Mouse (Mus musculus): ENCODE results near the gene Usmg5. TPM values are rescaled to one million over a fixed set of nuclear protein-coding genes. Genes with fewer than 3 reads are reported as not detected.

Usmg5 gene
- total RNA-seq, 2 experiments from 2014 or later = 1,097 to 1,442 TPM

DNA sequence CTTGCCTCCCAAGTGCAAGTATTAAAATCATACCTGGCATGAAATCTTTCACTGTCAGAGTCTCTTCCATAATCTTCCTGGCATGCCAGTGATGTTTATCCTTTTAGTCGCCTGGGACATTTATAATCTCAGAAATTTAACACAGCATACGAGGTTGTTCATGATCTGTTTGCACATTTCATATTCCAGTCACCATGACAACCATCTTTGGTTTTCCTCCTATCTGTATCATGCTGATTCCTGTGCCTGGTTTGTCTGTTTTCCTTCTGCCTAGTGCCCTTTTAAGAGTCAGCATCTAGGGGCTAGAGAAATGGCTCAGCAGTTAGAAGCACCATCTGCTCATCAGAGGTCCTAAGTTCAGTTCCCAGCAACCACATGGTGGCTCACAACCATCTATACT is 28.2 kb upstream of the Usmg5 start:
- no peak for TF ChIP-seq CTCF (IDR thresholded peaks at IDR 0.05)
- intact Hi-C loops (cut with DNase I) = no loop called here
- Histone ChIP-seq H3K27ac (no peak overlapping the region), H3K4me3 (no peak overlapping the region)
- DNase-seq = no peak

DNA sequence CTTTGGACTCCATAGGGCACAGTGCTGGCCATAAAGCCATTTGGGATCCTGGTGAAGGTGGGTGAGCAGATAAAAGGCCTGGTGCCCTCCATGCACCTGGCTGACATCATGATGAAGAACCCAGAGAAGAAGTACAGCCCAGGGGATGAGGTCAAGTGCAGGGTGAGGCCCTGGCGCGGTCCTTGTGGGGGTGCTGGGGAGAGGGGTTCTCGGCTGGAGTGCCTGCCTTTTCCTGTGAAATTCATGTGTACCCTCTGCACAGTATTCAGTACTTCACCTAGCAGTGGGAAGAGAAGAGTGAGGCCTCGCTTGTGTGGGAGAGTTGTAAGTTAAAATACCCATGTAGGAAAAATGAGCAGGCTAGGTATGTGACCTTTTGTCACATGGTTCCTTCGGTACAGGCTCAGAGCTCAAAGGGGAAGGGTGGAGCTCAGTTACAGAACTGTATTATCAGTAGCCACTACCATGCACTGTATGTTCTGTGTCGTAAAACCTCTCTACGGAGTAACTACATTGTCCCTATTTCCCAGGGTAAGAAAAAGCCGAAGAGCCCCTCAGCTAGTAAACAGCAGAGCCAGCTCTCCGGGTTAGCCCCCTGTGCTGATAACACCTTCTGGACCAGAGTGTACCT is 14.3 kb upstream of the Usmg5 start:
- intact Hi-C loops (cut with DNase I) = no loop called here
- no peak overlapping the region for H3K4me3 ChIP-seq

GRCm38 (mm10) chr19:47101080-47101479 is 10.6 kb upstream of the Usmg5 start:
- TF ChIP-seq CTCF (IDR thresholded peaks at IDR 0.05) = no peak
- intact Hi-C loops (cut with DNase I) = no loop called here
- Histone ChIP-seq H3K27ac (no peak overlapping the region), H3K4me3 (no peak overlapping the region)
- DNase-seq = no peak

More for the DNA sequence above, 14.3 kb upstream of the Usmg5 start:
- H3K27ac ChIP-seq = no peak overlapping the region
- TF ChIP-seq CTCF (IDR thresholded peaks at IDR 0.05) = no peak
- no peak for DNase-seq

DNA sequence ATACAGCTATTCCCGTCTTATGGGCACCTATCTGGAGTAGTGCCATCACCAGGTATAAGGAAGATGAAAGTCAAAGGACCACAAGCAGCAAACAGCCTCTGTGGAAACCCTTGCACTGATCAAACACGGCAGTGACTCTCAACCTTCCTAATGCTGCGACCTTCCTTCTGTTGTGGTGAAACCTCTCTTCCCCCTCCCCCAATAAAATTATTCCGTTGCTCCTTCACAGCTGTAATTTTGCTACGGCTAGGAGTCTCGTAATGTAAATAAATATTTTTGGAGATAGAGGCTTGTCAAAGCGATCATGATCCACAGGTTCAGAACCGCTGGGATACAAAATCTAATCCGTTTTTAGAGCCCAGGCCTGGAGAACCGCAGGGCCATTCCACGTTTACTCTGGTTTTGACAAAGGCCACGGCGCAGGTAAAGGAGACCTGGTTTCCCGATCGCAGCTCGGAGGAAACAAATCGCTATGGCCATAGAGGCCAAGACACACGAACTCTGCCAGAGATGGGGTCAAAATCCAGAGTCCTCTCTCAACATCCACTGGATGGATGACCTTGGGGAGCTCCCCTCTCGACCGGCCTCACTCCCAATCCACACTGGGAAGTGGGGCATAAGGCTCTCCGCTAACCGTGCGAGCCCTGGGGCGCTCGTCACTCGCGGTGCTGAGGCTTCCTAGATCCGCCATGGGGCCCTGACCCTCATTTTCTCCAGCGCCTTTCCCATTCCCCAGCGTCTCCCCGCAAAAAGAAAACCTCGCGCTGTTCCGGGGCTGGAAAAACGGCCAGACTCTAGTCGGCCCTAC is 525 bp downstream of the Usmg5 start:
- intact Hi-C loops (cut with DNase I) = no loop called here
- DNase-seq = no peak
- TF ChIP-seq CTCF (IDR thresholded peaks at IDR 0.05) = no peak
- Histone ChIP-seq H3K27ac (peak overlapping the region; percentile 99), H3K4me3 (peak overlapping the region; percentile 94)

DNA sequence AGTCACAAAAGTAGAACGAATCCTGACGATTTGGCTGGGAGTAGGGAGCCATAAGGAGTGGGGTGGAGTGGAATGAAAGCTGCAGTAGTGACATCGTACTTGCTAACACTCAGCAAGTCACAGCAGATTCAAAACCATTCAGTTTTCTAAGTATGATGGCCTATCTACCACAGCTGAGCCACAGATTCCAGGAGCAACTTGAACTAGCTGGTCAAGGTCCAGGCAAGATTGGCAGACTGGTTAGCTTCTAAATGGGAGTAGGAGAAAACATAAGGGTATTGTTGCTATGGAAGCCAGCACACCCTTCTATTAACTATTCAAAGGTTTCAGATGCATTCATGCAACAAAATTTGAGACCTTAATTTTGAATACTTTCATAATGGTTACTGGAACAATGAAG is 2.2 kb downstream of the Usmg5 start:
- intact Hi-C loops (cut with DNase I) = no loop called here
- TF ChIP-seq CTCF (IDR thresholded peaks at IDR 0.05) = no peak
- H3K27ac ChIP-seq = no peak overlapping the region; the same call in 1 of the 2 replicates
- peak overlapping the region; percentile 94 for H3K4me3 ChIP-seq
- peak; percentile 33 for DNase-seq

GRCm38 (mm10) chr19:47067924-47068611 is 22.4 kb downstream of the Usmg5 start:
- Histone ChIP-seq H3K27ac (peak overlapping the region; percentile 93), H3K4me3 (peak overlapping the region; percentile 92)
- DNase-seq = peak; percentile 90
- intact Hi-C loops (cut with DNase I) = no loop called here
- peak; percentile 26; the same call in 1 of the 2 replicates for TF ChIP-seq CTCF (IDR thresholded peaks at IDR 0.05)

DNA sequence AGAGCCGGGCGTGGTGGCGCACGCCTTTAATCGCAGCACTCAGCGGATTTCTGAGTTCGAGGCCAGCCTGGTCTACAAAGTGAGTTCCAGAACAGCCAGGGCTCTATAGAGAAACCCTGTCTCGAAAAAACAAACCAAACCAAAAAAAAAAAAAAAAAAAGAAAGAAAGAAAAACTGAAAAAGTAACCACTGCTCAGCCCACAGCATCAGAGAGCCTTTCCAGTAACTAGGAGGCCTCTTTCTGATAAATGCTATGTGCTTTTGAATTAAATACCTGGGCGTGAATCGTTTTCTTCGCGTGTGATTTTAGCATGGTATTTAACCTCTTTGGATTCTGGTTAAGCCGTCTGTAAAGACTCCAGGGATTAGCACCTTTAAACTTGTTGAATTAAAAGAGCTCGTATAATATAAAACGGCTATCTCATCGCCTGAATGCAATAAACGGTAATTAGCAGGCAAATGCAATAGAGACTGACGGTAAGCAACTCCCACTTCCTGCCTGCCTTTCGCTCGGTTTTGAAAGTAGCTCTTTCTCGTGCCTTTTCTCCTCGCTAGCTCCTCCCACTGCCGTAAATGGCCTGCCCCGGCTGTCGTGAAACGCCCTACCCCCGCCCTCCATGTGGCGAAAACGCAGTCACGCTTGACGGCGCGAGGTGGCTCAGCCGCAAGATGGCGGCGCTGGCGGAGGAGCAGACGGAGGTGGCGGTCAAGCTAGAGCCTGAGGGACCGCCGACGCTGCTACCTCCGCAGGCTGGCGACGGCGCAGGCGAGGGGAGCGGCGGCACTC is 23.2 kb downstream of the Usmg5 start, which contains the start of gene Taf5:
Gene Taf5, plus strand, starts transcription at position 651 of the 787 bp plus-strand sequence.
- peak within 1 kb of the TSS; percentile 93 for H3K27ac ChIP-seq
- intact Hi-C loops (cut with DNase I) = no loop called here
- peak within 1 kb of the TSS; percentile 92 for H3K4me3 ChIP-seq
- peak; percentile 98 for DNase-seq
- peak; percentile 1; the same call in 1 of the 2 replicates for TF ChIP-seq CTCF (IDR thresholded peaks at IDR 0.05)

- intact Hi-C loops (cut with DNase I) = no loop called here
- Histone ChIP-seq H3K27ac (no peak overlapping the region), H3K4me3 (no peak overlapping the region)
- no peak for DNase-seq
- 0 out of 2 replicates have a peak, but pooled peaks have one; percentile 14 for TF ChIP-seq CTCF (IDR thresholded peaks at IDR 0.05)
Observed at GRCm38 (mm10) chr19:47065860-47066259, 24.6 kb downstream of the Usmg5 start.

- DNase-seq = no peak
- Histone ChIP-seq H3K4me3 (no peak overlapping the region), H3K27ac (no peak overlapping the region)
- no peak for TF ChIP-seq CTCF (IDR thresholded peaks at IDR 0.05)
- intact Hi-C loops (cut with DNase I) = no loop called here
Observed at GRCm38 (mm10) chr19:47057684-47058083, 32.8 kb downstream of the Usmg5 start.

- Histone ChIP-seq H3K4me3 (no peak overlapping the region), H3K27ac (no peak overlapping the region)
- TF ChIP-seq CTCF (IDR thresholded peaks at IDR 0.05) = no peak
- no peak for DNase-seq
- intact Hi-C loops (cut with DNase I) = no loop called here
Observed at GRCm38 (mm10) chr19:47053471-47053870, 37.0 kb downstream of the Usmg5 start.

- DNase-seq = no peak
- H3K27ac ChIP-seq = no peak overlapping the region
- no peak for TF ChIP-seq CTCF (IDR thresholded peaks at IDR 0.05)
- intact Hi-C loops (cut with DNase I) = no loop called here
- H3K4me3 ChIP-seq = no peak overlapping the region
Observed at GRCm38 (mm10) chr19:47052927-47053326, 37.5 kb downstream of the Usmg5 start.
